Mouse (Mus musculus): ENCODE results near the gene Gm3526.
"Not testable (repeated sequence)": the region's sequence is repeated elsewhere in the genome, so short reads cannot be mapped to it uniquely, and the experiment has no call there.

Gm3526 gene

GRCm38 (mm10) chr14:5260480-5260879, at the start of gene Gm3526:
TSS of gene Gm3526 (minus strand) at chr14:5260580.
- DNase-seq (ENCODE audit: extremely low spot score), result not testable (repeated sequence)
